Mouse (Mus musculus) megakaryocyte, embryonic 14.5 days (primary cell): ENCODE data around the gene Bet1. TPM values are rescaled to one million over a fixed set of nuclear protein-coding genes. Genes with fewer than 3 reads are reported as not detected.
A peak's percentile ranks its signal among the peaks of the same experiment; 100 is the strongest.

Experiments
- H3K27me3 ChIP-seq: replicated peaks from 2 replicates; pipeline ENCODE3; 2012; ENCODE audit warnings: inconsistent platforms
- H3K36me3 ChIP-seq: replicated peaks from 2 replicates; pipeline ENCODE3; 2012; ENCODE audit warnings: low read length, inconsistent platforms, mixed read lengths
- H3K4me1 ChIP-seq: 2 replicates; pipeline ENCODE4 v1.6.1; 2012; ENCODE audit warnings: inconsistent platforms
- H3K4me3 ChIP-seq: replicated peaks from 2 replicates; pipeline ENCODE3; 2012; ENCODE audit warnings: moderate library complexity, mild to moderate bottlenecking, inconsistent platforms
- H3K9me3 ChIP-seq: 2 replicates; pipeline ENCODE4 v1.6.1; 2012; ENCODE audit warnings: inconsistent platforms
- FLI1 ChIP-seq: IDR thresholded peaks from 2 replicates; pipeline ENCODE4 v1.6.1; 2012; ENCODE audit warnings: low read length, inconsistent platforms, mixed read lengths
- GATA1 ChIP-seq: IDR thresholded peaks from 3 replicates; pipeline ENCODE4 v1.6.1; 2012; ENCODE audit warnings: mixed read lengths, low read length, inconsistent platforms, borderline replicate concordance
- polyA plus RNA-seq: library from polyadenylated mRNA; stranded (reverse); fragments of >175 nt; gene quantifications from 2 replicates; pipeline ENCODE4 v1.2.3, GENCODE M21; 2012; ENCODE audit warnings: low replicate concordance; ENCODE audit not compliant: insufficient read depth

Gene Bet1
- polyA plus RNA-seq: 9.7 and 75.8 TPM in 2 replicates

DNA sequence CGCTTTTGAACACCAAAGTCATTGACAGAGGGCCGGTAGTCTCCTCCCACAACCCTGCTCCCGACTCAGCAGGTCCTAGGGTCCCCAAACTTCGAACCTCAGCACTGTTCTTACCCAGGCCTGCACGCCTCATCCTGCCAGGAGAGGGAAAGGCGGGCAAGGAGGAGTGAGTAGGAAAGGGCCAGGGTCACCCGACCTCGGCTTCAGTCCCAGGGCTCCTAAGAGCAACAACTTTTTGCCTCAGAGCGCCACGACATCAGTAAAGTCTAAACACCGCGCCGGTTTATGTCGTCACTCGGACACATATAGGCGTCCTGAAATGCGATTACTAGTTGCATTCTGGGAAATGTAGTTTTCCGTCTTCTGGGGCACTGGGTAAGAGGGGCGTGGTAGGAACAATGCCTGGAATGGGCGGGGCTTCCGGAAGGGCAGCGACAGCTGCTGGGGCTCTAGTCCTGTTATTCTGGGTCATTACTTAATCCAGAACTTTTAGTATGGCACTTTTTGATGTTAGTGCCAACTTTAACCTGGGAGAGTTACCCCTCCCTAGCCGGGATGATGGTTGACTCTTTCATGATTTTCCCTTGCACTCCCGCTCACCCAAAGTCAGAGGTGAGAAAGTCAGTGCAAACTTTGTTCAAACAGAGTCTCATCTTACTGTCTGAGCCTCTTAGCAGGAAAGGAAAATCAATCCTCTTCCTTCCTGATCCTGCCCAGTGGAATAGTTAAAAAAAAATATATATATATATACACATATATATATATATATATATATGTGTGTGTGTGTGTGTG is at the start of gene Bet1:
TSS of gene Bet1 (minus strand) at position 310 of the 792 bp plus-strand sequence.
- no peaks in the 10 kb centered on the region for H3K27me3 ChIP-seq
- TF ChIP-seq GATA1: no peak
- no peak for TF ChIP-seq FLI1
- no peaks in the 10 kb centered on the region for H3K9me3 ChIP-seq
- peaks cover 23% of the 10 kb centered on the region for H3K36me3 ChIP-seq
- H3K4me3 ChIP-seq: peak within 1 kb of the TSS; percentile 97
- H3K4me1 ChIP-seq: peaks cover 20% of the 10 kb centered on the region

DNA sequence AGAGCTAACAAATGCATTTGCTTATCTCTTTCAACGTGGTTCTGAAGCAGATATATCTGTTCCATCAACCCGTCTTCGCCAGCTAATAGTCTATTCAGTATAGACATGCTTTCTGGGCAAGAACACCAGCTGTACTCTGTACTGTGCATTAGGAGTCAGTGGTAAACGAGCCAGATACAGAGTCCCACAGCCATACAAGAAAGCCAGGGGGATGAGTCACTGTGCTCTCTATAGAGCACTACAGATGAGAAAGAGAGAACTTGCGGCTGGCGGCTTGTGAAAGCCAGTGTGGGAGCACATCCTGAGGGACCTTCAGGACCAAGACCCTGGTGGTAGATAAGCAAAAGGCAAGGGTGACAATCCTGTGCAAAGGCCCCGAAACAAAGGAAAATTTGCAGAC is 45.5 kb upstream of the Bet1 start:
- no peak for TF ChIP-seq GATA1
- no peak for TF ChIP-seq FLI1
- Histone ChIP-seq H3K9me3 (no peaks in the 10 kb centered on the region), H3K27me3 (no peaks in the 10 kb centered on the region), H3K4me1 (peaks cover 10% of the 10 kb centered on the region), H3K36me3 (no peaks in the 10 kb centered on the region), H3K4me3 (no peak overlapping the region)

DNA sequence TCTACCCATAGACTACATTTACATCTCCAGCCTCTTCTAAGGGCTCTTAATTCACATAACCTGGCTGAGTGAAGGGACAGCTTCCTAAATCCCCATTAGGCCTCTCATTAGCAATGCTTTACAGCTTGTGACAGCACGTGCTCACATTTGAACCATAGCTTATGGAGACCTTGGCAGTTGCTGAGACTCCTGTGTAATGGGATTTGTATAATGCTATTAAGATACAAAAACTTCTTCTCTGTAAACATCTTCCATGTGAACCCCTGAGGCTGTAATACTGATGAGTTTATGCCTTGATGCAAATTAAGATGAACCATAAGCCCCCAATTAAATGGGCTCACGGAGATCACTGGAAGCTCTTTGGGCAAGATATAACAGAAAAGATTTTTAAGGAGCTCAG is 44.4 kb upstream of the Bet1 start:
- H3K4me3 ChIP-seq: no peak overlapping the region
- H3K27me3 ChIP-seq: no peaks in the 10 kb centered on the region
- no peaks in the 10 kb centered on the region for H3K36me3 ChIP-seq
- TF ChIP-seq FLI1 (no peak), GATA1 (no peak)
- no peaks in the 10 kb centered on the region for H3K9me3 ChIP-seq
- H3K4me1 ChIP-seq: peaks cover 10% of the 10 kb centered on the region

DNA sequence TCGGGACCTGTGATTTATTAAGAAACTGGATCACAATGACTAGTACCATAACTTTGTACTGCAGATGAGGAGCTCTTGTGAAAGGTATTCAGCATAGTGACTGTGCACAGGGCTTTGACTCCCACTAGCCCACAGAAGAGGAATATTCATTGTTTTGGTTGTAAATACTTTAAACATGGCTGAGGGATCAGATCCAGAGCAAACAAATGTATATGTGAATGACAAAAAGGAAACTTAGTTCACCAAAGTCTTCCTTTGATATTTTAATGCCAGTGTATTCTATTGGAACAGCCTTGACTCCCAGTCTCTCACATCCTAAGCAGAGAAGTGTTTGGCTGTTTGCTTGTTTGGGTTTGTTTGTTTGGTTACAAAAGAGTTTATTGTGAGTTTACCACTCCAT is 31.8 kb upstream of the Bet1 start:
- Histone ChIP-seq H3K4me3 (no peak overlapping the region), H3K27me3 (no peaks in the 10 kb centered on the region), H3K4me1 (no peaks in the 10 kb centered on the region), H3K9me3 (no peaks in the 10 kb centered on the region), H3K36me3 (no peaks in the 10 kb centered on the region)
- TF ChIP-seq FLI1 (no peak), GATA1 (no peak)

DNA sequence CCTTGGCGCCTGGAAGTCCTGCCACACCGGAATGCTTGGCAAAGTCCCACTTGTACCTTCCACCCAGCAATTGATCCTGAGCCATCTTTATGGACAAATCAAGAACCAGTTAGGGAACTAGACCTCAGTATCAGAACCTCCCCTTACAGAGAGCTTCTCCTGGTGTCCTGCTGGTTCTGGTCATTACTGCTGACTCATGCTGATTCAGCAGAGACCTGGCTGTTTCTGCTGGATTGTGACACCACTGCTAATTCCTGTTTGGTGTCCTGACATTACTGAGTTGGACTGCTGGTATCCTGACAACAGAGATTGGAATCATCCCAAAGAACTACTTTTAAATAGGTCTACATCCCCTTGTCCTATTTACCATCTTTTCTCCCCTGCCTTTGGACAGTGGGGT is 3.7 kb upstream of the Bet1 start:
- no peaks in the 10 kb centered on the region for H3K36me3 ChIP-seq
- no peaks in the 10 kb centered on the region for H3K9me3 ChIP-seq
- H3K4me1 ChIP-seq: peaks cover 15% of the 10 kb centered on the region
- H3K4me3 ChIP-seq: no peak overlapping the region
- H3K27me3 ChIP-seq: no peaks in the 10 kb centered on the region
- TF ChIP-seq FLI1 (no peak), GATA1 (no peak)

DNA sequence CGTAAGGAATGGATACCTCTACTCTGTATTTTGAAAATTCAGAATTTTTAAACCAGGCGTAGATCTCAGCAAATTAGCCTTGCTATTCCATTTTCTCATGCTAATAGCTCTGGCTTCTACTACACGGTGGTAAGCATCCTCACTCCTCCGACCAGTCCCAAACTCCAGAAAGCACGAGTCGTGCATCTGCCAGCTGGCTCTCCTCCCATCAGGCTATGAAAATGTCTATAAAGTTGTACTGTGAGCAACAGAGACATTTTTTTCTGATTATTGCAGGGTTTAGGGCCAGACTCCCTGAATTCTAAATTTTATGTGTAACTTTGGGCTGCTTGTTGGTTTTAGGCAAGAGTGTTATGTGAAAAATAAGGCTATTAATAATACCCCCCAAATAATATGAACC is 14.5 kb downstream of the Bet1 start:
- no peak for TF ChIP-seq GATA1
- TF ChIP-seq FLI1: no peak
- H3K4me1 ChIP-seq: no peaks in the 10 kb centered on the region
- no peaks in the 10 kb centered on the region for H3K27me3 ChIP-seq

DNA sequence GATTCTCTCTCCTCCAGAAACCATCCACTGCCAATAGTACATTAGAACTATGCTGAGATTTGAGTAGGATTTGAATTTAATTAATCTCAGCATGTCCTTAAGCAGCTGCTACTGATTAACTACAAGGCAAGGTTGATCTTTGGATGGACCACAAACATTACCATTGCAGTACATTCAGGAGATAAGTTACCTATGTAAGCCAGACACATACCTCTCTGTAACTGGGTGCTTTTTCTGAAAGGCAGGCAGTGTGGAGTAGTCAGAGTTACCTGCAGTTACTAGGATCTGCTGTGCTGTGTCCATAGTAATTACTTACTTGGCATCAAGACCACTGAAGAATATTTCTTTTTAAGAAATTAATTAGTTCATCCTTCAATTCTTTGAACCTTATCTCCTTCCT is 17.1 kb downstream of the Bet1 start:
- Histone ChIP-seq H3K36me3 (no peaks in the 10 kb centered on the region), H3K9me3 (no peaks in the 10 kb centered on the region), H3K27me3 (no peaks in the 10 kb centered on the region), H3K4me1 (no peaks in the 10 kb centered on the region), H3K4me3 (no peak overlapping the region)
- TF ChIP-seq GATA1: no peak
- TF ChIP-seq FLI1: no peak

More for the DNA sequence above, 14.5 kb downstream of the Bet1 start:
- H3K4me3 ChIP-seq: no peak overlapping the region
- H3K9me3 ChIP-seq: no peaks in the 10 kb centered on the region
- peaks cover 5% of the 10 kb centered on the region for H3K36me3 ChIP-seq

DNA sequence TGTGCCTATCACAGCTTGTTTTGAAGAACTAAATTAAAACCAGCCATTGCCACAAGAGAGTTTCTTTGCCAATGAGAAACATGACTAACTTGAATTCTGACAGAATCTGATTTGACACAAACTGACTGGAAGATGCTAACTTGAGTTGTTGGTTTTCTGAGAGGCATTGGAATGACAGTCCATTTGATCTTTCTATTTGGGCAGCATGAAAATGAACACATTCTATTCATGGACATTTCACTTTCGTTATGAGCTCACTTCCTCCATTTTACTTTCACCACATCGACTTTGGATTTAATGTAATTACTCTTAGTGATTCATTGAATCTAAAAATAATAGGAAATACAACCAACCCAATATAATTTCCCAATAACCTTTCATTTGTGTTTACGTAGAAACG is 32.4 kb downstream of the Bet1 start:
- Histone ChIP-seq H3K9me3 (no peaks in the 10 kb centered on the region), H3K36me3 (no peaks in the 10 kb centered on the region), H3K4me1 (no peaks in the 10 kb centered on the region), H3K4me3 (no peak overlapping the region), H3K27me3 (no peaks in the 10 kb centered on the region)
- TF ChIP-seq FLI1 (no peak), GATA1 (no peak)

DNA sequence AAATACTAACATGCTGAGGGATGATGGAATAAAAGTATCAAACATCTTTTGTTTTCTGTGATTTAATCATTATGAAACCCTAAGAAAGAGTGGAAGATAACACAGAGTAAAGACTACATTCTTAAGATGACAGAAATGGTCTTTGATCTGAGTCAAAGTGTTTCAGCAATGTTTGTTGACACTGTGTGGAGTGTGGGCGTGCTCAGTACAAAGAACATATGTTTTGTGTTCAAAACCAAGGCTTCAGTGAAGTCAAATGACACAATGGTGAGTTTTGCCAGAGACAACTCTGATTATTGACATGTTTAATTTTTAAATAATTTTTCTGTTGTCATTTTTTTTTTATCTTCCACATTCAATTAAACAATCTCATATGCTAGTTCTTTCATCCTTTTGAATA is 33.9 kb downstream of the Bet1 start:
- Histone ChIP-seq H3K4me1 (no peaks in the 10 kb centered on the region), H3K9me3 (no peaks in the 10 kb centered on the region), H3K36me3 (no peaks in the 10 kb centered on the region), H3K4me3 (no peak overlapping the region), H3K27me3 (no peaks in the 10 kb centered on the region)
- TF ChIP-seq GATA1: no peak
- no peak for TF ChIP-seq FLI1

DNA sequence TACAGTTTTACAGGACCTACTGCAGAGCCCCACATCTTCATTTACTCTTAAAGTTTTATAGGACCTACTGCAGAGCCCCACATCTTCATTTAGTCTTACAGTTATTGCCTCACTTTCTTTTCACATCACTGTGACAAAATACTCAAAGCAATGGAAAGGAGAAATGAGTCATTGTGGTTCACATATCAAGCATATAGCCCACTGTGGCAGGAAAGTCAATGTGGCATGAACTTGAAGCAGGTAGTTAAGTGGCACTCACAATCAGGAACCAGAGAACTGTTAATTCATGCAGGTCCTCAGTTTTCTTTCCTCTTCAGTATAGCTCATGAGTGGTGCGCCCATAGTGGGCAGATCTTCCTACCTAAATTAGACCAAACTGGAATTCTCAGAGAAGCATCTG is 39.6 kb downstream of the Bet1 start:
- Histone ChIP-seq H3K4me3 (no peak overlapping the region), H3K9me3 (peaks cover 4% of the 10 kb centered on the region; the same call in 1 of the 2 replicates), H3K4me1 (peaks cover 9% of the 10 kb centered on the region), H3K36me3 (no peaks in the 10 kb centered on the region), H3K27me3 (no peaks in the 10 kb centered on the region)
- TF ChIP-seq GATA1 (no peak), FLI1 (no peak)
